Mouse (Mus musculus) kidney, postnatal 0 days (tissue): ENCODE data around the gene Pkn3. TPM values are rescaled to one million over a fixed set of nuclear protein-coding genes. Genes with fewer than 3 reads are reported as not detected.
A peak's percentile ranks its signal among the peaks of the same experiment; 100 is the strongest.
"Not testable (repeated sequence)": the region's sequence is repeated elsewhere in the genome, so short reads cannot be mapped to it uniquely, and the experiment has no call there.

Source experiments
- ATAC-seq: fragments of 200-750 bp; cut with Nextera tagmentation; replicated peaks from 2 replicates; pipeline ENCODE4 v1.8.0; 2017; ENCODE audit warnings: low read depth, moderate number of reproducible peaks, moderate TSS enrichment, moderate library complexity; ENCODE audit not compliant: low FRiP score
- DNase-seq: peaks from one replicate; pipeline ENCODE4 v3.0.0-alpha.2; 2016; ENCODE audit warnings: low spot score
- H3K27ac ChIP-seq: fragments of 300-500 bp; sonication (generic); 2 replicates; pipeline ENCODE4 v1.5.1; 2014; ENCODE audit warnings: mild to moderate bottlenecking
- H3K27me3 ChIP-seq: fragments of 300-500 bp; sonication (generic); 2 replicates; pipeline ENCODE4 v1.6.1; 2014; ENCODE audit warnings: low read length, mixed read lengths; ENCODE audit not compliant: insufficient read depth
- H3K36me3 ChIP-seq: fragments of 300-500 bp; sonication (generic); 2 replicates; pipeline ENCODE4 v1.6.1; 2014; ENCODE audit warnings: low read length, mixed read lengths; ENCODE audit not compliant: insufficient read depth
- H3K4me1 ChIP-seq: fragments of 300-500 bp; sonication (generic); replicated peaks from 2 replicates; pipeline ENCODE4 v1.6.1; 2014; ENCODE audit warnings: antibody characterized with exemption, low read length, mixed read lengths; ENCODE audit not compliant: insufficient read depth
- H3K4me2 ChIP-seq: fragments of 300-500 bp; sonication (generic); 2 replicates; pipeline ENCODE4 v1.6.1; 2014; ENCODE audit warnings: mild to moderate bottlenecking, low read length, moderate library complexity, mixed read lengths
- H3K4me3 ChIP-seq: fragments of 300-500 bp; sonication (generic); replicated peaks from 2 replicates; pipeline ENCODE4 v1.5.1; 2014; ENCODE audit warnings: low read depth, low read length
- H3K9ac ChIP-seq: fragments of 300-500 bp; sonication (generic); 2 replicates; pipeline ENCODE4 v1.6.1; 2014; ENCODE audit warnings: low read depth, low read length
- H3K9me3 ChIP-seq: fragments of 300-500 bp; sonication (generic); replicated peaks from 2 replicates; pipeline ENCODE4 v1.6.1; 2016; ENCODE audit warnings: low read length, inconsistent platforms, mixed read lengths
- CTCF ChIP-seq: IDR thresholded peaks from 2 replicates; pipeline ENCODE4 v1.5.1; 2016; ENCODE audit warnings: antibody characterized with exemption, low read depth, mild to moderate bottlenecking, moderate library complexity
- WGBS: fragments of 180-500 bp; shearing (Covaris S2); extraction: QIAGEN DNeasy Blood & Tissue Kit; methylation state at CpG from one replicate; pipeline ENCODE4 v1.1.7; 2014; 5-methylcytosine and 5-hydroxymethylcytosine counted together
- polyA plus RNA-seq: library from polyadenylated mRNA; unstranded; fragments of >200 nt; fragmentation: Nextera tagmentation; extraction: Ambion mirVana; gene quantifications from 2 replicates; pipeline ENCODE4 v1.2.1, GENCODE M21; 2015

Gene Pkn3
- polyA plus RNA-seq, 1 experiment from 2014 or later, result 6.4 TPM

DNA sequence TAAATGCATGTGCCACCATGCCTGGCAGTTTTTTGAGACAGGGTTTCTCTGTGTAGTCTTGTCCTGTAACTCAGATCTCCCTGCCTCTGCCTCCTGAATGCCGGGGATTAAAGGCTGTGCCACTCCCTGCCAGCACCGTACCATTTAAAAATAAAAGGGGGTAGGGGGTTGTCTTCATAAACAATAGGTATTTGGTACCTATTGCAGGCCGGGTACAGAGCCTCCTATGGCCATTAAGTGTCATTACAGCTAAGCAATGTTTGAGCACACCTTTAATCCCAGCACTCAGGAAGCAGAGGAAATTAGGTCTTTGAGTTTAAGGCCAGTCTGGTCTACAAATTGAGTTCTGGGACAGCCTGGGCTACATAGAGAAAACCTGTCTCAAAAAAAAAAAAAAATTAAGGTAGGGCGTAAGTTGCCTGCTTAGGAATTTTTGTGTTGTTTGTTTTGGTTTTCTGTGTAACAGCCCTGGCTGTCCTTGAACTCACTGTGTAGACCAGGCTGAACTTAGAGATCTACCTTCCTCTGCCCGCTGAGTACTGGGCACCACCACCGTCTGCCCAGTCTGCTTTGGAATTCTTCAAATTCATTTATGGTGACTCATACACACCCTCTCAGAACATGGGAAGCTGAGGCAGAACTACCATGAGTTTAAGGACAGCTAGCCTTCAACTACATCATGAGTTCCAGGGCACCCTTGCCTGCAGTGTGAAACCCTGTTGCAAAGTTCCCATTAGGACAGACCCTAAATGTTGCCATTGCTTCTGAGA, 25.3 kb upstream of the Pkn3 start:
- H3K4me3 ChIP-seq, result no peak overlapping the region
- no peaks in the 10 kb centered on the region for H3K36me3 ChIP-seq
- no peak overlapping the region for H3K9ac ChIP-seq
- no peaks in the 10 kb centered on the region for H3K4me1 ChIP-seq
- no peak overlapping the region for H3K4me2 ChIP-seq
- TF ChIP-seq CTCF, result peak; percentile 62
- no peak overlapping the region for H3K27ac ChIP-seq
- H3K27me3 ChIP-seq, result no peaks in the 10 kb centered on the region
- no peaks in the 10 kb centered on the region for H3K9me3 ChIP-seq
- peak; percentile 41 for DNase-seq
- 37% methylated on average over 6 of the region's 6 CpGs for WGBS
- ATAC-seq, result no peak

DNA sequence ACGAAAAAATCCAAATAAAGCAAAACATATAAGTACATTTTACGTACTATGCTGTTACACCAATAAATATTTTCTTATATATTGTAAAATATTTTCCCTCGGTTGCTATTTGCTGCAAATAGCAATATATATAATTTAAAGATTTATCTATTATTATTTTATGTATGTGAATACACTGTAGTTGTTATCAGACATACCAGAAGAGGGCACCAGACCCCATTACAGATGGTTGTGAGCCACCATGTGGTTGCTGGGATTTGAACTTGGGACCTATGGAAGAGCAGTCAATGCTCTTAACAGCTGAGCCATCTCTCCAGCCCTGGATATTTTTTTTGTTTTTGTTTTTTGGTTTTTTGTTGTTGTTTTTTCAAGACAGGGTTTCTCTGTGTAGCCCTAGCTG, 22.2 kb upstream of the Pkn3 start:
- ATAC-seq, H3K27ac ChIP-seq, H3K4me2 ChIP-seq, H3K9ac ChIP-seq, DNase-seq, H3K27me3 ChIP-seq, H3K4me1 ChIP-seq, H3K4me3 ChIP-seq, H3K36me3 ChIP-seq, H3K9me3 ChIP-seq: not testable (repeated sequence)
- peak; percentile 33; the same call in 1 of the 2 replicates for TF ChIP-seq CTCF
- WGBS, result 92% methylated on average over 3 of the region's 3 CpGs

DNA sequence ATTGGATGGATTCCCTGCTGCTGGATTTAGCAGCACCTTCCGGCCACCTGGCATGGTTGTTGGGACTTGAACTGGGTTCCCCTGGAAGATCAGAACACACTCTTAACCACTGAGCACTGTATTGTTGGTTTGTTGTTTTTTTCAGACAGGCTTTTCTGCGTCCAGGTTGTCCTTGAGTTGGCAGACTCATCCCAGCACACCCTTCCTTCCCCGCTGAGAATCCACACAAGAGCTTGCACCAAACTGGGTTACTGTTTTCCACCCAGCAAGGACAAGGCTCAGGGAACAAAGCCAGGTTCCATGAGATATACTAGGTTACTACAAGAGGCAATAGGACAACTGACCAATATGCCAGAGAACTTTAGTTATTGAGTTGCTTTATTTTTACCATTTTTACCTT, 20.7 kb upstream of the Pkn3 start:
- TF ChIP-seq CTCF, result no peak
- no peak overlapping the region for H3K27ac ChIP-seq
- H3K9ac ChIP-seq, result no peak overlapping the region
- no peaks in the 10 kb centered on the region for H3K27me3 ChIP-seq
- no peak for ATAC-seq
- H3K4me3 ChIP-seq, result no peak overlapping the region
- no peaks in the 10 kb centered on the region for H3K36me3 ChIP-seq
- no peak for DNase-seq
- H3K4me1 ChIP-seq, result no peaks in the 10 kb centered on the region
- no peaks in the 10 kb centered on the region for H3K9me3 ChIP-seq
- no peak overlapping the region for H3K4me2 ChIP-seq
- 90% methylated on average over 3 of the region's 3 CpGs for WGBS

DNA sequence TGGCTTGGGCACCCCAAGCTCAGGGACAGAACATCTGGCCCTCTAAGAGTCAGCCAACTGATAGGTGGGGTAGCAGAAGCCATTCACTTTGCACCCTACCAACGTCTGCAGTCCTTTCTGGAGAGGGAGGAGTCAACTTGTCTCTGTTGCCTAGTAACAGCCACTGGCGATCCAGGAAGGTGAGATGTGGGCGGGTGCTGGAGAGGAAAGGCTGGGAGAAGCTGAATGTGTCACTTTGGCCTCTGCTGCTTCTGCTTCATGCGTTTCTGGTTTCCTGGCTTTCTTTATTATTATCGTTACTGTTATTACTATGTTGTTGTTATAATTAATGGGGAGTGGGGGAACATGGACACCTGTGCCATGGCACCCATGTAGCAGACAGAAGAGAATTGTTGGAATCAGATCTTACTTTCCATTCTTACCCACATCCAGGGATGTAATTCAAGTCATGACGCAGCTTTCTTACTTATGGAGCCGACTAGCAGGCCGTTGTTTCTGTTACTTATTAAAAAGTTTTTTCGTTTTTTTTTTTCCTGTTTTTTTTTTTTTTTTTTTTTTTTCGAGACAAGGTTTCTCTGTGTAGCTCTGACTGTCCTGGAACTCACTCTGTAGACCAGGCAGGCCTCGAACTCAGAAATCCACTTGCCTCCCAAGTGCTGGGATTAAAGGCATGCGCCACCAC, 20.1 kb upstream of the Pkn3 start, which contains the start of gene Set:
TSS of gene Set (plus strand) at position 156 of the 682 bp plus-strand sequence.
- Histone ChIP-seq H3K9me3 (no peaks in the 10 kb centered on the region), H3K27me3 (no peaks in the 10 kb centered on the region), H3K4me1 (no peaks in the 10 kb centered on the region), H3K36me3 (no peaks in the 10 kb centered on the region), H3K4me3 (no peak within 1 kb of the TSS), H3K4me2 (no peak within 1 kb of the TSS), H3K9ac (no peak within 1 kb of the TSS), H3K27ac (no peak within 1 kb of the TSS)
- no peak for TF ChIP-seq CTCF
- DNase-seq (peak; percentile 51), ATAC-seq (no peak)
- WGBS, result 42% methylated on average over 11 of the region's 12 CpGs

DNA sequence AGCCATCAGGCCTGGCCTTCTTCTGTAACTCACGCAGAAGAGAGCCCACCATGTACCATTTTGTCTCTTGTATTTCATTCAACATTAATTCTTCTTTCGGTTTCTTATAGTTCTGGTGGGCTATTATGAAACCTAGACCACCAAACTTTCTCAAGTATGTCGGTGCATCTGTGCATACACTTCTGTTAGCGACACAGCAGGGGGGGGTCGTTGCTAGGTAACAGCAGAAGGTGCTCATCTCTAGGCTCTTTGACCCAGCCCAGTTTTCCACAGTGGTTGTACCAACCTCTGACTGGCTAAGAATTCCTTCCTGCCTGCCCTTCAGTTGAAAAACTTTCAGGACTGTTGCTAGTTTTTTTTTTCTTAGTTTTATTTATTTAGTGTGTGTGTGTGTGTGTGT, 19.1 kb upstream of the Pkn3 start:
- H3K27me3 ChIP-seq, result no peaks in the 10 kb centered on the region
- TF ChIP-seq CTCF, result no peak
- H3K9me3 ChIP-seq, result no peaks in the 10 kb centered on the region
- DNase-seq (no peak), ATAC-seq (no peak)
- H3K27ac ChIP-seq, result no peak overlapping the region
- no peak overlapping the region for H3K9ac ChIP-seq
- H3K4me1 ChIP-seq, result peaks cover 3% of the 10 kb centered on the region; the same call in 1 of the 2 replicates
- H3K4me3 ChIP-seq, result no peak overlapping the region
- no peaks in the 10 kb centered on the region for H3K36me3 ChIP-seq
- 61% methylated on average over 5 of the region's 5 CpGs for WGBS
- no peak overlapping the region for H3K4me2 ChIP-seq

DNA sequence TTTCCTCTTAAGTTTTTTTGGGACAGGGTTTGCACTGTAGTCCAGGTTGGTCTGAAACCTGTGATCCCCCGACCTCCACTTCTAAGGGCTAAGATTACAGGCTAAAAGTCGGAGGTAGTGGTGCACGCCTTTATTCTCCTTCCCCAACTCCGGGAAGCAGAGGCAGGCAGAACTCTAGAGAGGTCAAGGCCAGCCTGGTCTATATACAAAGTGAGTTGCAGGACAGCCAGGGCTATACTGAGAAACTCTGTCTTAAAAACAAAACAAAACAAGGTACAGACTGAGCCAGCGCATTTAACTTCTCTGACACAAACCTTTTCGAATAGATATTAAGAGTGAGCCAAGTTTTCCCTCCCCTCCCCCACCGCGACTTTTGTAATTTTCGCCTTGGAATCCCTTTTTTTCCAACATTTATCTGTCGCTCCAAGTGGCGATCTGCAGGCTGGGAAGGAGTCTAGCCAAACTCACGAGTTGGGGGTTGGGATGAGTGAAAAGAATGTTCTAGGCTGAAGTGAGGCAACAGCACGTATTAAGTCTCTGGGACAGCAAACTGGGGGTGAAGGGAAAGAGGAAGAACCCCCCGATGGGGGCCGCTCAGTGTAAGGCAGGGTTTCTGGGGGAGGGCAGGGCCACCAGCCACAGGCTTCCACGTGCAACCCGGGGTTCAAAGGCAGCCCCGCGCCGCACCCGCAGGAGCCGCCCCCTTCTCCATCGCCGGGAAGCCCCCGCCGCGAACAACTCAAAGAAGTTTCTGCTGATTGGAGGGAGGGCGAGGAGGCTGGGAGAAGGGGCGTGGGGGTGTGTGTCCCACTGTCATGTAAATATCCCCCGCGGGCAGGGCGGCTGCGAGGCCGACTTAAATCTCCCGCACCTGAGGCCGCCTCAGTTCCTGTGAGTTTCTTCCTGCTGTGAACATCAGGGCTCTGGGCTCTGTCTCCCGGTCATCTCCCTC, 16.0 kb upstream of the Pkn3 start:
- Histone ChIP-seq H3K27ac (peak overlapping the region; percentile 91), H3K4me3 (peak overlapping the region; percentile 48), H3K36me3 (no peaks in the 10 kb centered on the region), H3K27me3 (no peaks in the 10 kb centered on the region), H3K9me3 (no peaks in the 10 kb centered on the region), H3K4me1 (peaks cover 18% of the 10 kb centered on the region), H3K9ac (peak overlapping the region; percentile 67), H3K4me2 (peak overlapping the region; percentile 89)
- TF ChIP-seq CTCF, result no peak
- ATAC-seq (no peak), DNase-seq (peak; percentile 71)
- WGBS, result 7% methylated on average over 37 of the region's 37 CpGs
